Mouse (Mus musculus) spleen, postnatal 36 days (tissue): ENCODE results near the gene P3h2.

Experiments
- DNase-seq, 2 experiments: peaks; one replicate each; pipeline ENCODE4 v3.0.0; 2022; ENCODE audit warnings: low spot score in 2 of 2, mixed read lengths in 1 of 2

P3h2 gene

DNA sequence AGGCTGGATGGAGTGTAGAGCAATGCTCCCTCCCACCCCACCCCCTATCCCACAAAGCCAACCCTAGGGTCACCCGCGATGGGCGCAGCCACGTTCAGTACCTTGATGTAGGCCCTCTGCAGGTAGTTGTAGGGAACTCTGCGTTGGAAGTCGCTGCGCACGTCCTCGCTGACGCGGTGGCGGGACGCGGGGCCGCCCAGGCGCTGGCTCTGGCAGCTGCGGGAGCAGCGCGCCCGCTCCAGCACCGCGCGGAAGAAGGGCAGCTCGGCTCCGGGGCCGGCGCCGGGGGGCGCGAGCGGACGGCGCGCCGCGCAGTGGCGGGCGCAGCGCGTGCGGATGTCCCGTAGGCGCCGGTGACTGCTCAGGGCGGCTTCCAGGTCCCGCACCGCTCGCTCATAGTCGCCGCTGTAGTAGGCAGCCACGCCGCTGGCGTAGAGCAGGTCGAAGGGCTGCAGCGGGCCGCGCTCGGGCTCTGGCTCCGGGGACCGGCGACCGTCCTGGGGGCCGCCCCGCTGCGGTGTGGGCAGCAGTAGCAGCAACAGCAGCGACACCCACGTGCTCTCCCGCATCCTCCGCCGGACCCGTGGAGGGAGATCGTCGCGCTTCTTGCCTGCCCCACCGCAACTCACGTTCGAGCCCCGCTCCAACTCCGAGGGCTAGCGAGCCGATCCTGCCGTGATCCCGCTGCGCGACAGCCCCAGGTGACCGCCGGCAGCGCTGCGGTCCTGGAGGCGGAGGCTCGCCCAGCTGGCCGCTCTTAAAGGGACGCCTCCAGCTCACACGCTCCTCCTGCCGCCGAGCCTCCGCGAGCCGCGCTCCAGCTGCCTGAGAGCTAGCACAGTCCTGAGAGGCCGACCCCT lies at the start of gene P3h2:
Gene P3h2 (minus strand): TSS at position 670 of the 860 bp plus-strand sequence.
- DNase-seq: peak in 1 of 2 experiments; percentile 2

GRCm38 (mm10) chr16:26152258-26152657 lies 46.7 kb upstream of the P3h2 start:
- no peak for DNase-seq

- no peak for DNase-seq
Measured at GRCm38 (mm10) chr16:26150943-26151342, 45.4 kb upstream of the P3h2 start.

DNA sequence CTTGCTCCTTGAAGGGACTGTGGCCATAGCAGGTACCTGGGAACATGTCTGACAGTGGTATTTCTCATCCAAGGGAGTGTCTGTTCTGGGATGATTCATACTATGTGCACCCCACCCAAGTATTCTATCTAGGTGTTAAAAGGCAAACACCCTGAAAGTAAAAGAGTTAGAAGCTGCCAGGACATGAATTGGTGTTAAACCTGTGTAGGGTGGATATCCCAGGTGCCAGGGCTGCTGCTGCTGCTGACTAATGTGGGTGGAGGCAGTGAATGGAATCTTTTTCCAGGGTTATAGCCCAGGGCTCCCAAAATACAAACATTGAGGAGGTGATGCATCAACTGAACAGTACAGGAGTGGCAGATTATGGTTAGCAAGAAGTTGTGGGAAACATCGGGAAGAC lies 41.3 kb upstream of the P3h2 start:
- DNase-seq: no peak

GRCm38 (mm10) chr16:26131126-26131525 lies 25.5 kb upstream of the P3h2 start:
- DNase-seq: no peak

GRCm38 (mm10) chr16:26106618-26107017 lies 1.0 kb upstream of the P3h2 start:
- no peak for DNase-seq

- no peak for DNase-seq
Measured at GRCm38 (mm10) chr16:26106041-26106617, 545 bp upstream of the P3h2 start.

GRCm38 (mm10) chr16:26104274-26104673 lies 1.3 kb downstream of the P3h2 start:
- DNase-seq: no peak

- DNase-seq: no peak
Measured at GRCm38 (mm10) chr16:26102856-26103255, 2.7 kb downstream of the P3h2 start.

DNA sequence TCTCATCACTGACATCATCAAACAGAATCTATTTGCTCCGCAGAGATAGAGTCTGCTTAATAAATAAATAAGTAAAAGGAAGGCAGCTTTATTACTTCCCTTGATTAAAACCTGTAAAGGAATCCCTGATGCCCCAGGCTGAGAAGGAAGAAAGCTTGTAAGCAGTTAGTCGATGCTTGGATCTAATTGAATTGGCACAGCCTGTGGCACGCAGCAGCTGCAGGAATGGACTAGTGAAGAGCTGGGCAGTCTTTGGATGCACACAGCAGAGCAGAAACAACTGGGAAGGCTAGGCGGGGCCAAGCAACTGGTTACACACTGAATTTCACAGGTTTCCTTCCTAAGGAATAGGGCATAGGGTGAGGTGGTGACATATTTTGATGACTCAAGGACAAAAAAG lies 5.4 kb downstream of the P3h2 start:
- no peak for DNase-seq

- DNase-seq: no peak
Measured at GRCm38 (mm10) chr16:26095696-26096284, 9.8 kb downstream of the P3h2 start.

DNA sequence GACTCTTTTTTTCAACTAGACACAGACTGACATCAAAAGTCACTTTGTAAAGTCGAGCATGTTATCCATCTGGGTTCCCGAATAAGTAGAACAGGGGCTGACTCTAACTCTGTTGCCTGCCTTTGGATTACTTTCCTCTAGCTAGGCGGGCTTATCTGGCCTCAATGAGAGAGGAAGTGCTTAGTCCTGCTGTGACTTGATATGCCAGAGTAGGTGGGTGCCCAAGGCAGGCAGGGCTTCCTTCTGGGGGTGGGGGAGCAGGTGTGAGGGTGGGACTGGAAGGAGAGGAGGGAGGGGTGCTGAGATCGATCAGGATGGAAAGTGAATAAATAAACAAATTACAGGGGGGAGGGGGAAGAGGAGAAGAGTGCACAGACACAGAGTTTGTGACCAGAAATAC lies 11.7 kb downstream of the P3h2 start:
- DNase-seq: no peak

- no peak for DNase-seq
Measured at GRCm38 (mm10) chr16:26088976-26089375, 16.6 kb downstream of the P3h2 start.

DNA sequence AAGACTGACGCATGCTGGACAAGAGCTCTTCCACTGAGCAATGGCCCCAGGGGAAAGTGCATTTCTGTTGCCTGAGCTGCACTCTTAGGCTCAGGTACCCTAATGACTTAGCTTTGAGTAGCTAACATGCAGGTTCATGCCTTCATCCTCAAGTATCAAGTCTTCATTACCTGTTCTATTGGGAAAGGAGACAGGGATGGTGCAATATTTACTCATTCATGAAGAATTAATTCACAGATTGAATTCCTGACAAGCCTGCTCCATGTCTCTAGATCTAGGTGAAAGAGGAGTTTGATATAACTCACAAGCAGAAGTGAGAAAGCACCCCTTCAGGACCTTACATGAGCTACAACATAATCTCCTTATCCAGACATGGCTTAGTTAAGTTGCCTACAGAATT lies 17.3 kb downstream of the P3h2 start:
- DNase-seq: no peak

DNA sequence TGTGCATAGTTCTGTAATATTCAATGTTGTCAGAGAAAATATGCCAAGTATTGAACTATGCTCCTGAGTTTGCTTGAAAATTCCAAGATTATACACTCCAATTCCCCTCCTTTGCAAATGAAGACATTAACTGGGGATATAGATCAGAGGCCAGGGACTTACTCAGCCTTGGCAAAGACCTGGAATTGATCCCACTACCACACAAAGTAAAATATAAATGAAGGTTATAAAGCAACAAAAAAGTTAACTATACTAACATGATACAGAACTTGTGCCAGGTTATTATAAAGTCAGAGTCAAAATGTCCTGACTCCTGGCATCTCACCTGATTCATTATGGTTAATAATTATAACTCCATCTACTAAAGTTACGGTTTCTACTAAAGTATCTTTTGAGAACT lies 18.6 kb downstream of the P3h2 start:
- DNase-seq: no peak

GRCm38 (mm10) chr16:26085160-26085559 lies 20.4 kb downstream of the P3h2 start:
- no peak for DNase-seq

DNA sequence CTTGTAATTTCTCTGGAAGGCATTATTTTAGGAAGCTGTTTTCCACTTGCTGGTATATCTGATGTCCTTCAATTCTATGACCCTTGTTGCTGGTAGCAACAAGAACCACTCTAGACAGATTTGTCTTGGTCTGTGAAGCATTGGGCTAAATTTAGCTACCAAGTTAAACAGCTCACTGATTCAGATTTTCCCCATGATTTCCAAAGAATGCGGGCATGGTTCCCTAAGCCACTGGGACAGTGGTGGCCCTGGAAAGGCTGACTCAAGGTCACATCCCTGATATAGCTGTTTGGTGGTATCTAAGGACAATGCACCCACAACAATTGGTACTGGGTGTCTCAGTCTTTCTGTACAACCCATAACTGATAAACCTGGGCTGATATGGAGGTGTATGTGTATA lies 22.8 kb downstream of the P3h2 start:
- DNase-seq: no peak

GRCm38 (mm10) chr16:26082391-26082790 lies 23.2 kb downstream of the P3h2 start:
- no peak for DNase-seq

- no peak for DNase-seq
Measured at GRCm38 (mm10) chr16:26078923-26079351, 26.6 kb downstream of the P3h2 start.

DNA sequence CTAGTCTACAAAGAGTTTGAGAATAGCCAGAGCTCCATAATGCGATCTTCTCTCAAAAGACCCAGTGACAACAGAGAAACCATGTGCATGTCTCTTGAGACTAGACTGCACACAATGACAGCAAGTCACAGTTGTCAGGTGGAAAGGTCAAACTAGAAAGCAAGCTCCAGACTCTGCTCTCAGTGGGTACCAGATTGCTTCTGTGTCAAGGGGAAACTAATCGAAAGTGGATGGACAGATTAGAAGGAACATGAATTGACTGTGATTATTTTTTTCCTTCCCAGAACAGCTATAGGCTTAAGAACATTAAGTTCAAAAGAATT lies 27.5 kb downstream of the P3h2 start:
- DNase-seq: no peak

DNA sequence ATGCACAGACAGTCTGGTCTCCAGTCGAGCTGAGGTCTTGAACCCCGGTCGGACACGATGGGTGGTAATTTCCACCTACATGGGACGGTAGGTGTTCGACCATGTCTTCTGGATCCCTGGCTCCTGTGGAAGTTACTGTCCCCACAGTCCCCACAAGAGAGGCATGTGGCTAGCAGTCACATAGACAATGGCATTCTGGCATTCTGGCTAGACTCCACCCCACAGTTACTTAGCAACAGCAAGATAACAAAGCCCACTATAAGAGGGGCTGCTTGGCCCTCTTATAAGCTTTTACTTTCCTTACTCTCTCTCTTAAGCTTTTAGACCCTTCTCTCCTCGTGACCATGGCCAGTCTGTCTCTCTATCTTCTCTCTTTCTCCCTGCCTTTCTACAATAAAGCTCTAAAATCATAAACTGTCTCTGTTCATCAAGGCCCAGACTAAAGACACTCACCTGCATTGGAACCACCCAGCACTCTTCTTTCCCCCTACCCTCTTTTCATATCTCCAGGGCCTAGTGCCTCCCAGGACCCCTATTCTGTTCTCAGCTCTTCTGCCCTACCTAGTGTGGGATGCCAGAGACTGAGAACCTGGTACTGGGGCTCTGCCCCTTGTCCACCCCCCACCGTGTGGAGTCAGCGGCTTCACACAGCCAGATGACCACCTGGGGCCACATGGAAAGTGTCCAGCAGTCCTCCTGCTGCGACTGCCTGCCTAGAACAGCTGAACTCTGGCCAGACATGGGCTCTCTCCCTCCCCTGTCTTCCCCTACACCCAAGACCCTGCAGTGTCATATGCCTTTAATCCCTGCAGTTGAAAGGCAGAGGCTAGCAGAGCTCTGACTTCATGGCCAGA lies 28.1 kb downstream of the P3h2 start:
- no peak for DNase-seq

- DNase-seq: no peak
Measured at GRCm38 (mm10) chr16:26075063-26075462, 30.5 kb downstream of the P3h2 start.
